Mouse (Mus musculus): ENCODE measurements around the gene Lyg1. TPM values are rescaled to one million over a fixed set of nuclear protein-coding genes. Genes with fewer than 3 reads are reported as not detected.
A peak's percentile ranks its signal among the peaks of the same experiment; 100 is the strongest.

Gene Lyg1
- polyA plus RNA-seq (2015; fragmentation: Nextera tagmentation; extraction: Ambion mirVana): not detected in 2 replicates

- H3K27ac ChIP-seq: no peak within 1 kb of the TSS; the same call in 1 of the 2 replicates
- H3K9ac ChIP-seq: no peak within 1 kb of the TSS
- no peak for ATAC-seq (ENCODE audit: low FRiP score, low read depth)
- H3K9me3 ChIP-seq: no peaks in the 10 kb centered on the region
- 84% methylated on average over 5 of the region's 5 CpGs for WGBS
- H3K27me3 ChIP-seq: no peaks in the 10 kb centered on the region
- no peaks in the 10 kb centered on the region for H3K36me3 ChIP-seq
- H3K4me3 ChIP-seq: no peak within 1 kb of the TSS
- H3K4me1 ChIP-seq: no peaks in the 10 kb centered on the region
- H3K4me2 ChIP-seq (replicated peaks): no peak within 1 kb of the TSS
These were observed at the start of gene Lyg1 for GRCm38 (mm10) chr1:37957659-37958058. Lyg1 (minus strand) TSS chr1:37957759.

DNA sequence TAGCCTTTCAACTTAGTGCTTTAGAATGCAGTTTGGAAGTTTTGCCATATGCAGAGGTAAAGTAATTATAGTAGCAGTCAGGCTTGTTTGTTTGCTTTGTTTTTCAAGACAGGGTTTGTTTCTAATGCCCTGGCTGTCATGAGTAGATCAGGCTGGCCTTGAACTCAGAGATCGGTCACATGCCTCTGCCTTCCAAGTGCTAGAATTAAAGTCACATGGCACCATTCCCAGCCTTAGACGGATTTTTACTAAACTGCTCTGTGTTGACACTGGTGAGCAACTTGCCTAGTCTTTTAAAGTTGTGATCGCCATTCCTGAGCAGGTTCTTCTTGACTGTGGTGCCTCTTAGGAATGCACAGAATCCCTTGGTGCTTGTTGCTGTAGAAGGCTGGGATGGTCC, 49.2 kb upstream of the Lyg1 start:
- no peak overlapping the region for H3K4me2 ChIP-seq (replicated peaks)
- 77% methylated on average over 3 of the region's 3 CpGs for WGBS
- H3K27me3 ChIP-seq: no peaks in the 10 kb centered on the region
- no peak overlapping the region for H3K9ac ChIP-seq
- H3K4me1 ChIP-seq: peaks cover 3% of the 10 kb centered on the region; the same call in 1 of the 2 replicates
- H3K36me3 ChIP-seq: no peaks in the 10 kb centered on the region
- no peaks in the 10 kb centered on the region for H3K9me3 ChIP-seq
- no peak for ATAC-seq (ENCODE audit: low FRiP score, low read depth)
- no peak overlapping the region for H3K4me3 ChIP-seq
- no peak overlapping the region for H3K27ac ChIP-seq

DNA sequence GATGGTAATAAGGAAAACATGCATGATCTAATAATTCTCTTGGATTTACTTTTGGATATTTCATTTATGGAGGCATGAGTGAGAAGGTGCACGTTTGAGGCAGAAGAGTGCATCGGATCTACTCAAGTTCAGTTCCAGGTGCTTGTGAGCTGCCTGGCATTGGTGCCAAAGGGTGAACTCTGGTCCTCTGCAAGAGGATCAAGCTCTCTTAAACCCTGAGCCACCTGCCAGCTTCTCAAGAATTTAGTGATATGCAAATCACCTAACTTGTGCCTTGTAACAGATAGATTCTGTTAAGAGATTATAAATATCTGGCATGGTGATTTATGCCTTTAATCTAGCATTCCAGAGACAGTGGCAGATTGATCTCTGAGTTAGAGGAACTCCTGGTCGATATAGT, 45.5 kb upstream of the Lyg1 start:
- Histone ChIP-seq H3K36me3 (no peaks in the 10 kb centered on the region), H3K4me1 (peaks cover 11% of the 10 kb centered on the region), H3K27me3 (no peaks in the 10 kb centered on the region), H3K9me3 (no peaks in the 10 kb centered on the region), H3K4me3 (no peak overlapping the region), H3K4me2 (replicated peaks) (no peak overlapping the region), H3K9ac (no peak overlapping the region), H3K27ac (no peak overlapping the region)
- 84% methylated on average over 3 of the region's 3 CpGs for WGBS
- ATAC-seq (ENCODE audit: low FRiP score, low read depth): no peak

- no peak for ATAC-seq (ENCODE audit: low FRiP score, low read depth)
- no peaks in the 10 kb centered on the region for H3K36me3 ChIP-seq
- H3K4me2 ChIP-seq (replicated peaks): no peak overlapping the region
- 91% methylated on average over 9 of the region's 9 CpGs for WGBS
- peaks cover 11% of the 10 kb centered on the region for H3K4me1 ChIP-seq
- no peak overlapping the region for H3K27ac ChIP-seq
- no peak overlapping the region for H3K9ac ChIP-seq
- no peaks in the 10 kb centered on the region for H3K27me3 ChIP-seq
- no peaks in the 10 kb centered on the region for H3K9me3 ChIP-seq
- no peak overlapping the region for H3K4me3 ChIP-seq
These were observed 44.4 kb upstream of the Lyg1 start for GRCm38 (mm10) chr1:38001956-38002355.

GRCm38 (mm10) chr1:38000844-38001243, 43.3 kb upstream of the Lyg1 start:
- Histone ChIP-seq H3K4me1 (peaks cover 17% of the 10 kb centered on the region), H3K27ac (no peak overlapping the region), H3K27me3 (no peaks in the 10 kb centered on the region), H3K4me3 (no peak overlapping the region), H3K4me2 (replicated peaks) (no peak overlapping the region), H3K9me3 (no peaks in the 10 kb centered on the region), H3K36me3 (no peaks in the 10 kb centered on the region), H3K9ac (no peak overlapping the region)
- 92% methylated on average over 8 of the region's 8 CpGs for WGBS
- ATAC-seq (ENCODE audit: low FRiP score, low read depth): no peak

DNA sequence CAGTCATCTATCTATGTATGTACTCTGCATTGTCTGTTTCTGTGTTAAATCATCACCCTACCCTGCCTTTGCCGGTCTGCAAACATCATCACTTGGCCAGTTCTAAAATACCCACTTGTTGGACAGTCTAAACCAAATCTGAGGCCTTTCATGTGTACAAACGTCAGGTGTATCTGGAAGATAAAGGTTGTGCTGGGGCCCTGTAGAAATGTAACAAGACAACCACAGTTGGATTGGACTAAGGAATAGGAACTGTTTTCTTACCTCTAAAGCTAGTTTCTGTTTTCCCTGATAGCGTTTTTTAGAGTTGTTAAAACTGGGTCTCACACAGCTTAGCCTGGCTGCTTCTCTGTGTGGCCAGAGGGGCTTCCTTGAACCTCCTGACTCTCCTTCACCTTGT, 42.0 kb upstream of the Lyg1 start:
- H3K4me2 ChIP-seq (replicated peaks): peak overlapping the region; percentile 82
- 0 out of 2 replicates have a peak overlapping the region, but pooled peaks have one; percentile 95 for H3K9ac ChIP-seq
- H3K4me3 ChIP-seq: peak overlapping the region; percentile 96; the same call in 1 of the 2 replicates
- ATAC-seq (ENCODE audit: low FRiP score, low read depth): no peak
- no peaks in the 10 kb centered on the region for H3K9me3 ChIP-seq
- H3K27me3 ChIP-seq: no peaks in the 10 kb centered on the region
- peaks cover 11% of the 10 kb centered on the region for H3K36me3 ChIP-seq
- H3K27ac ChIP-seq: no peak overlapping the region
- H3K4me1 ChIP-seq: peaks cover 18% of the 10 kb centered on the region
- 81% methylated on average over 3 of the region's 3 CpGs for WGBS

DNA sequence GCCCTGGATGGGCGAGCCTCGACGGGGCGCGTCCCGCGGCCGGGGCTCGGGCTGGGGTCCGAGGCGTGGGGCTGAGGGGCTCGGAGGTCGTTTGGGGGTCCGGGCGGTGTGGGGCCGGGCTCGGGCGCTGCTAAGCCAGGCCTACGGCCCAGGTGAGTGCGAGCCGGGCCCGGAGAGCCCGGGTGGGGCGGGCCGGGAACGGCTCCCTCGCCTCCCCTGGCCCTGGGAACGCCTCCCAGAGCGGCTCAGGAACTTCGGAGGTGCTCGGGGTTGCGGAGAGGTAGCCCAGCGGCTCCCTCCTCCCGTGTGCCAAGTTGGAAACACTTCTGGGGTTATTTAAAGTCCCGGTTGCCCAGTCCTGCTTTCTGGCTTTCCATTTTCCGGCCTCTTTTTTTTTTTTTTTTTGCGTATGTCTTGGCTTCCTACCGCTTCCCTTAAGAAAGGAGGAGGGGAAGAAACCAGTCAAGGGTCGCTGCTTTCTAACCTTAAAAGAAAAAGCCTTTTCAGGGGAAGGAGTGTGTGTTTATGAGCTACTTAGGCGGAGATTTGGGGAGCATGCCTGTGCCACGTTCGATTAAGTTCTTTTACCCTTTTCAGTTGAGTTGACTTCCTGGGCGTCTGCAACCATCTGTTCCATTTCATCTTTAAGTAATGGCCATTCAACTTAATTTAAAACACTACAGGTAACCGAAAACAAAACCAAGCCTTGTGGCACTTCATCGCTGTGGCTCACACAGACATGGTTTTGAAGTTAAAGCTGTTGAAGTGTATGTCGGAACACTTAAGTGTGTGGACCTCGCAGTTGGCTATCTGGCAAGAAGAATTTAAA, 41.0 kb upstream of the Lyg1 start:
- ATAC-seq (ENCODE audit: low FRiP score, low read depth): peak; percentile 12
- WGBS: 3% methylated on average over 29 of the region's 47 CpGs

GRCm38 (mm10) chr1:37997867-37998266, 40.3 kb upstream of the Lyg1 start, which contains the start of the genes Txndc9 and Eif5b:
Txndc9 (minus strand) TSS chr1:37997893.
Eif5b (plus strand) TSS chr1:37998010.
- Histone ChIP-seq H3K4me1 (peaks cover 18% of the 10 kb centered on the region), H3K9me3 (no peaks in the 10 kb centered on the region), H3K9ac (peak within 1 kb of the TSS; percentile 95), H3K27me3 (no peaks in the 10 kb centered on the region), H3K27ac (peak within 1 kb of the TSS; percentile 88), H3K4me2 (replicated peaks) (peak within 1 kb of the TSS; percentile 92), H3K36me3 (peaks cover 28% of the 10 kb centered on the region), H3K4me3 (peak within 1 kb of the TSS; percentile 96)
- ATAC-seq (ENCODE audit: low FRiP score, low read depth): peak; percentile 92
- WGBS: under 1% methylated on average over 50 of the region's 50 CpGs

More for the DNA sequence above, 41.0 kb upstream of the Lyg1 start:
- Histone ChIP-seq H3K4me1 (peaks cover 18% of the 10 kb centered on the region), H3K4me3 (peak overlapping the region; percentile 96), H3K36me3 (peaks cover 20% of the 10 kb centered on the region), H3K9ac (peak overlapping the region; percentile 95), H3K27ac (peak overlapping the region; percentile 88), H3K4me2 (replicated peaks) (peak overlapping the region; percentile 82), H3K27me3 (no peaks in the 10 kb centered on the region), H3K9me3 (no peaks in the 10 kb centered on the region)

DNA sequence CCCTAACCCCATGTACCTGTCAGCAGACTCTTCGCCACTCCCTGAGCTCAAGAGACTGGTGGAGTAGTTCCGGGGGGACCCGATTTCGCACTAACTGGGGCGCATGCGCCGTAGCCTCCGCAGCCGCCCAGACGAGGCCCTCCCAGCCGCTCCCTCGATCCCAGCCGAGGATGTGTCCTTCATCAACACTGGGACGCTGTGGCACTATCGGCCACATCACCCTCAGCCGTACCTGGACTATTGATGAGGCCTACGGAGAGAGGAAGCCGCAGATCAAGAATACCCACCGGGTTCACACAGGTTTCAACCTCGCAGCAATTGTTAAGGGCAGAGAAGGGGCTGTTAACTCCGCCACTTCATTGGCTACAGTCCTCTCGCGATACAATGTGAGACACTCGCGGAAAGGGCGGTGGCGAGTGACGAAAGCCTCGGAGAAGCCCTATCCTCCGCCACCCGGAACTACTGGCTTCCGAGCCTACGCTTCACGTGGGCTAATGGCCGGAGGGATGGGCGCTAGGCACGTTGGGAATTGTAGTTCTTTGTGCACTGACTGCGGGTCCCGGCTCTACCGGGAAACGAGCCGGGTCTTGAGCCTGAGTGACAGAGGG, 39.4 kb upstream of the Lyg1 start:
- H3K27me3 ChIP-seq: no peaks in the 10 kb centered on the region
- peak; percentile 97 for ATAC-seq (ENCODE audit: low FRiP score, low read depth)
- no peaks in the 10 kb centered on the region for H3K9me3 ChIP-seq
- peak overlapping the region; percentile 95 for H3K9ac ChIP-seq
- H3K36me3 ChIP-seq: peaks cover 35% of the 10 kb centered on the region
- H3K4me3 ChIP-seq: peak overlapping the region; percentile 96
- peak overlapping the region; percentile 92 for H3K4me2 ChIP-seq (replicated peaks)
- peak overlapping the region; percentile 88 for H3K27ac ChIP-seq
- H3K4me1 ChIP-seq: peaks cover 18% of the 10 kb centered on the region
- WGBS: under 1% methylated on average over 42 of the region's 42 CpGs

GRCm38 (mm10) chr1:37996226-37996625, 38.7 kb upstream of the Lyg1 start:
- no peak overlapping the region for H3K27ac ChIP-seq
- H3K9ac ChIP-seq: peak overlapping the region; percentile 82
- no peak for ATAC-seq (ENCODE audit: low FRiP score, low read depth)
- H3K36me3 ChIP-seq: peaks cover 42% of the 10 kb centered on the region
- H3K4me2 ChIP-seq (replicated peaks): peak overlapping the region; percentile 92
- H3K4me1 ChIP-seq: peaks cover 18% of the 10 kb centered on the region
- peak overlapping the region; percentile 96 for H3K4me3 ChIP-seq
- 47% methylated on average over 3 of the region's 3 CpGs for WGBS
- no peaks in the 10 kb centered on the region for H3K9me3 ChIP-seq
- no peaks in the 10 kb centered on the region for H3K27me3 ChIP-seq

GRCm38 (mm10) chr1:37987856-37988255, 30.3 kb upstream of the Lyg1 start:
- no peak overlapping the region for H3K9ac ChIP-seq
- no peaks in the 10 kb centered on the region for H3K4me1 ChIP-seq
- H3K4me2 ChIP-seq (replicated peaks): no peak overlapping the region
- no peaks in the 10 kb centered on the region for H3K9me3 ChIP-seq
- no peaks in the 10 kb centered on the region for H3K27me3 ChIP-seq
- WGBS: 95% methylated on average over 5 of the region's 5 CpGs
- H3K36me3 ChIP-seq: peaks cover 70% of the 10 kb centered on the region
- ATAC-seq (ENCODE audit: low FRiP score, low read depth): no peak
- H3K4me3 ChIP-seq: no peak overlapping the region
- no peak overlapping the region for H3K27ac ChIP-seq

DNA sequence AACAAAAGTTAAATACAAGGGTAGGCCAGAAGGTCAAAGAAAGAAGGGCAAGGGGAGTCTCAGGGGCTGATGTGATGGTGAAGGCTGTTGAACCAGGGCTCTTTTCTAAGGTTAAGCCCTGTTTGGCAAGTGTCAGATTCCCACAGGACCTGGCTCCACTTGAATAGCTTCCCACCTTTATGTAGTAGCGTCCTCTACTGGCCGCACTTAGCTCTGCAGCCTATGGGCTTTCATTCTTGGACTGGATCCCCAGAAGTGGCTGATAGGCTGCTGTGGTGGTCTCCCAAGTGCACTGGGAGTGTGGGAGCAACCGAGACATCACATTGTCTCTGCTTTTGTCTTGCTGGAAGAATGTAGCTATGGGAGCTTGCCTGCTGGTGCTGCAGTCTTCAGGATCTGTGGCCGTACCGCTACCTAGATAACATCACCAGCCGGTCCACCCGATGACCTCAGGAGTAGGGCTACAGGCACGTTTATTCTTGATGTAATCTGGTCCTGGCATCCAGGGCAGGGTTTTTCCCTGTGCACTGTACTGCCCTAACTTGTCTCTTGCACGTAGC, 28.3 kb upstream of the Lyg1 start:
- Histone ChIP-seq H3K27ac (no peak overlapping the region), H3K4me1 (no peaks in the 10 kb centered on the region), H3K4me3 (no peak overlapping the region), H3K4me2 (replicated peaks) (no peak overlapping the region), H3K9ac (no peak overlapping the region), H3K27me3 (no peaks in the 10 kb centered on the region), H3K9me3 (no peaks in the 10 kb centered on the region), H3K36me3 (peaks cover 52% of the 10 kb centered on the region)
- 86% methylated on average over 9 of the region's 9 CpGs for WGBS
- ATAC-seq (ENCODE audit: low FRiP score, low read depth): no peak

Data from limb, embryonic 13.5 days (tissue).